Mouse (Mus musculus) cortical plate, adult 2 months (tissue): ENCODE data around the gene Dyrk1b. TPM values are rescaled to one million over a fixed set of nuclear protein-coding genes. Genes with fewer than 3 reads are reported as not detected.
"Not testable (repeated sequence)": the region's sequence is repeated elsewhere in the genome, so short reads cannot be mapped to it uniquely, and the experiment has no call there.

Source experiments
- H3K27ac ChIP-seq: fragments of 200-500 bp; 2 replicates; pipeline ENCODE4 v1.5.1; 2012; ENCODE audit warnings: low read length, control low read depth, inconsistent platforms; ENCODE audit not compliant: insufficient read depth
- H3K4me1 ChIP-seq: fragments of 200-500 bp; 2 replicates; pipeline ENCODE4 v1.6.1; 2011; ENCODE audit warnings: low read length; ENCODE audit not compliant: control insufficient read depth, insufficient read depth
- H3K4me3 ChIP-seq: fragments of 200-500 bp; 2 replicates; pipeline ENCODE4 v1.5.1; 2011; ENCODE audit warnings: mild to moderate bottlenecking, low read length, control low read depth; ENCODE audit not compliant: insufficient read depth
- CTCF ChIP-seq: fragments of 200-500 bp; IDR thresholded peaks from 2 replicates; pipeline ENCODE4 v1.5.1; 2011; ENCODE audit warnings: mild to moderate bottlenecking, control low read depth, low read length; ENCODE audit not compliant: insufficient read depth; ENCODE audit errors: extremely low read depth
- POLR2A ChIP-seq: fragments of 200-500 bp; IDR thresholded peaks from 2 replicates; pipeline ENCODE4 v1.6.1; 2011; ENCODE audit warnings: mild to moderate bottlenecking, low read length, control low read depth; ENCODE audit not compliant: insufficient read depth; ENCODE audit errors: extremely low read depth
- polyA plus RNA-seq: library from polyadenylated mRNA; depleted of rRNA; stranded (reverse); fragments of >200 nt; gene quantifications from 2 replicates; pipeline ENCODE4 v1.2.3, GENCODE M21; 2012; rRNA removed

The Dyrk1b gene
- polyA plus RNA-seq: 30.7 and 31.1 TPM in 2 replicates

DNA sequence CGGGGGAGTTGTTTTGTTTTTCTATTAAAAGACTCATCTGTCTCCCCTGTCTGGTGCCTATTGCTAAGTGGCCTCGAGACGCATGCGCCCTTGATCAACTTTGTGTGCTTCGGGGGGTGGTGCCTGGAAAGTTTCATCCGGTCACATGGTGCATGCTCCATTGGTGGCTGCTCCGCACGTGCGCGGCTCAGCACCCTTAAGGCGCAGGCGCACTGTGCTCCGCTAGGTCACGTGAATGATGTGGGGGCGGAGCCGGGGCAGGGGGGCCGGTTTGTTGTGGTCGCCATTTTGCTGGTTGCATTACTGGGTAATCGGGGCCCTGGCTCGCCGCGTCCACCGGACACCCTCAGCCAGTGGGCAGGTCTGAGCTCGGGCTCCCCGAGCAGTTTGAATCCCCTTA is at the start of gene Dyrk1b:
Gene Dyrk1b, plus strand, starts transcription at position 242 of the 400 bp plus-strand sequence.
- H3K4me3 ChIP-seq: peak within 1 kb of the TSS; percentile 79
- H3K4me1 ChIP-seq: 0 out of 2 replicates have a peak, but pooled peaks cover 2% of the 10 kb centered on the region
- peak within 1 kb of the TSS; percentile 83 for H3K27ac ChIP-seq
- TF ChIP-seq CTCF (no peak), POLR2A (peak; percentile 57; the same call in 1 of the 2 replicates)

DNA sequence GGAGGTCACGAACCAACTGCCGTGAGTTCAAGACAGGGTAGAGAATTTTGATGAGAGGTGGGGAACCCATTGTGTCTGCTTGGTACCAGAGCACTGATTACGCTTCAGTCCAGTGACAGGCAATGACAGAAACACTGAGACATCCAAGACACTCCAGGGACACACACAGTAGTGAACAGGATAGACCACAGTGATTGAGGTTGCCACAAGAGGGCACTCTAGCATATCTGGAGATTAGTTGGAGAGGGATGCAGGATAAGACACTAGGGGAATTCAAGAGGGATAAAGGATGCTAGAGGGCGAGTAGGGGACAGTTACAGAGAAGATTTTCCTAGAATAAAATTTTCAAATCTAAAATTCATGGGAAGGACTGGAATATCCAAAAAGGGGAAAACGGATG is 41.7 kb upstream of the Dyrk1b start:
- TF ChIP-seq CTCF (peak; percentile 55), POLR2A (no peak)
- H3K27ac ChIP-seq: no peak overlapping the region
- no peak overlapping the region for H3K4me3 ChIP-seq
- H3K4me1 ChIP-seq: no peaks in the 10 kb centered on the region

- Histone ChIP-seq H3K4me1 (no peaks in the 10 kb centered on the region), H3K4me3 (no peak overlapping the region), H3K27ac (no peak overlapping the region)
- TF ChIP-seq CTCF (peak; percentile 78), POLR2A (no peak)
Observed at GRCm38 (mm10) chr7:28148263-28148662, 31.0 kb upstream of the Dyrk1b start.

DNA sequence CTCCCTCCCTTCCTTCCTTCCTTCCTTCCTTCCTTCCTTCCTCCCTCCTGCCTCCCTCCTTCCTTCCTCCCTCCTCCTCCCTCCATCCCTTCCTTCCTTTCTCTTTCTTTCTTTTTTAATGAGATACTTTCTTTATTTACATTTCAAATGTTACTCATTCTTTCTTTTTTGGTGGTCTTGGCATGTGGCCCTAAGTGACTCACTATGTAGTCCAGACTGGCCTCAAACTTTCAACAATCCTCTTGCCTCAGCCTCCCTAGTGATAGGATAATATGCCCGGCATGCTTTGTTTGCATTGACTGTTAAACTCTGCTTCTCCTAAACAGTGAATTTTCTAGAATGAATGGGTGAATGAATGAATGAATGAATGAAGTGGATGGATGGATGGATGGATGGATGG is 29.4 kb upstream of the Dyrk1b start:
- Histone ChIP-seq H3K27ac (no peak overlapping the region), H3K4me3 (no peak overlapping the region), H3K4me1 (no peaks in the 10 kb centered on the region)
- TF ChIP-seq CTCF: no peak
- no peak for TF ChIP-seq POLR2A

GRCm38 (mm10) chr7:28151584-28152221 is 27.6 kb upstream of the Dyrk1b start:
- no peak for TF ChIP-seq POLR2A
- TF ChIP-seq CTCF: peak; percentile 52; the same call in 1 of the 2 replicates
- no peak overlapping the region for H3K4me3 ChIP-seq
- no peak overlapping the region for H3K27ac ChIP-seq
- no peaks in the 10 kb centered on the region for H3K4me1 ChIP-seq

GRCm38 (mm10) chr7:28153595-28153994 is 25.7 kb upstream of the Dyrk1b start:
- H3K27ac ChIP-seq, H3K4me3 ChIP-seq, H3K4me1 ChIP-seq: not testable (repeated sequence)

DNA sequence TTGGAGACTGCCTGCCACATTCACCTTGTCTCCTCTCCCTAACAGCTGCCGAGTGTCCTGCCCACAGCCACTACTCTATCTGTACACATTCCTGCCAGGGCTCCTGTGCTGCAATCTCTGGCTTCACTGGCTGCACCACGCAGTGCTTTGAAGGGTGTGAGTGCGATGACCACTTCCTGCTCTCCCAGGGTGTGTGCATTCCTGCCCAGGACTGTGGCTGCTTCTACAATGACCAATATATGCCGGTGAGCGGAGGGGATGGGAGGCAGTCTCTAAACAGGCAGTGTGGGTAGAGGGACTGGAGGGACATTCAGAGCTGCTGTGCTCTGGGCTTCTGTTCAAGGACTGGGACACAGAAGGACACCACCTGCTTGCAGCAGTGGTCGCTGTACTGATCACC is 20.0 kb upstream of the Dyrk1b start:
- no peak overlapping the region for H3K27ac ChIP-seq
- H3K4me3 ChIP-seq: no peak overlapping the region
- TF ChIP-seq CTCF (no peak), POLR2A (no peak)

DNA sequence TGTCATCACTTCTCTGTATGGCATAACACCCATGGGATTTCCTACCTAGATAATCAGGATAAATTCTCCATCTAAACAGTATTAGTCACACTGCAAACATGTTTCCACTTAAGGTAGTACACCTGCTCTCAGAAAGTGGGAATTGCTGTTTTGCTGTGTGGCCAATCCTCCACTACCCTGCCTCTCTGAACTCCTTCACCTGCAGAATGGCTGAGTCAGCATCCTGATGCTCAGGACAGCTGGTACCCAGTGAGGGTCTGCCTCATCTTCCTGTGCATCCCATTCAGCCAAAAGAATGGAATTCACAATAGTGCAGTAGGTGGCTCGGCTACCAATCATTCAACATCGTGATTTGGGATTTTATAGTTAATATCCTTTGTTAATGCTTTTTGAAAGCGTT is 19.4 kb upstream of the Dyrk1b start:
- TF ChIP-seq POLR2A (no peak), CTCF (no peak)
- no peak overlapping the region for H3K27ac ChIP-seq
- H3K4me3 ChIP-seq: no peak overlapping the region
- H3K4me1 ChIP-seq: no peaks in the 10 kb centered on the region

More for the DNA sequence above, 20.0 kb upstream of the Dyrk1b start:
- no peaks in the 10 kb centered on the region for H3K4me1 ChIP-seq

DNA sequence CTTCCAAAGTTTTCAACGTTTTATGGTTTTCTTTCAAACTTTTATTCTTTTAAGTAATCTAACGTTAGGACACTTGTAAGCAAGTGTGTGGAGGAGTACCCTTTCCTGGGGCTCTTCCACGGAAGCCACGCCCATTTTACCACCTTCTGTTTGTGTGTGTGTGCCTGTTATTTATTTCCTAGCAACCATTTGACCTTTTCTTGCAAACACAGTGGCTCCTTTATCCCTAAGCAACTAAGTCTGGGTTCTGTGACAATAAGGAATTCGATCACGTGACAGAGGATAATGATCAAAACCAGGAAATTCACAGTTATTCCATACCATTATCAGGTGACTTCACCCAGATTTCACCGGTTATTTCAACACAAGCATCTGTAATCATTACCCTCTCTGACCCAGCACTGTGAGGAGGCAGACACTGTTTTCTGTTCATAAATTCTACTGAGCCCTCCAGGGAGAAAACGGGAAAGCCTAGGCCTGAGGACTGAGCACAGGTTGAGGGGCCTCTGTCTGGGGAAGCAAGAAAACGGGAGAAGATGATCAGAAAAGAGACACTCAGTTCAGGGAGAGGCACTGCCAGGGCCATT is 18.0 kb upstream of the Dyrk1b start:
- Histone ChIP-seq H3K4me1 (no peaks in the 10 kb centered on the region), H3K27ac (no peak overlapping the region), H3K4me3 (no peak overlapping the region)
- no peak for TF ChIP-seq CTCF
- no peak for TF ChIP-seq POLR2A

DNA sequence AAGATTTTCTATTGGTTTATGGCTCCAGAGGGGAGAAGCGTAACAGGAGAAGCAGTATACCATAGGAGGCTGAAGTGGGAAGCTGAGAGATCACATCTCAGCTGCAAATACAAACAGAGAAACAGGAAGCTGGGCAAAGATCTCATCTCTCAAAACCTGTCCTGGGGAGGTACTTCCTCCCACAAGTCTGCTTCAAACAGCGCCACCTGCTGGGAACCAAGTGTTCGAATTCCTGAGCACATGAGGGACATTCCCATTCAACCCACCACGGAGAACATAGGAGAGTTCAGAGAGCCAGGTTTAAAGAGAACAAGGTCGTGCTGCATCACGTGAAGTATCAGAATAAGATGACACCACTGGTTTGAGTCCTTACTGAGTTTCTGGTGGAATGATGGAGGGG is 13.9 kb upstream of the Dyrk1b start:
- Histone ChIP-seq H3K27ac (no peak overlapping the region), H3K4me3 (no peak overlapping the region), H3K4me1 (peaks cover under 1% of the 10 kb centered on the region; the same call in 1 of the 2 replicates)
- TF ChIP-seq CTCF: no peak
- TF ChIP-seq POLR2A: no peak
